Mouse (Mus musculus): ENCODE measurements around the gene Dab1. TPM values are rescaled to one million over a fixed set of nuclear protein-coding genes. Genes with fewer than 3 reads are reported as not detected.

The Dab1 gene
- total RNA-seq, 2 experiments from 2014 or later = 115 to 127 TPM

DNA sequence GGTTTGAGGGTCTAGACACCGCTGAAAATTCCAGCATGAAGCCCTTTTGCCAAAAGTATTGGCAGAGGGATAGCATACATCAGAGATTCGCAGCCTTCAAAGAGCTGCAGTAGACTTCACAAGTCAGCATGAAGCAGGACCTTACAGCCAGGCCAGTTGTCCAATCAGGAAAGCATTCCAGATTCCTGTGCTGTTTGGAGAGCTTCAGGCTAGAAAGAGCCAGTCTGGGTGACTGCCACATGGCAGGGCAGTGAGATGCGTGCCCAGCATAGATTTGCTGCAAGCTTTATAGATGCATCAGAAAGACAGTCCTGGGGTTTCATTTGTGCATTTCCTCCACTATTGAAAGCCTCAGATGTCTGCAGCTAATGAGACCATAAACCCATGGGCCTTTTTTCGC lies 66.0 kb downstream of the Dab1 start:
- intact Hi-C loops (cut with DNase I) = no loop called here
- DNase-seq (ENCODE audit: extremely low spot score in 1 of 2, low spot score in 2 of 2) = no peak

DNA sequence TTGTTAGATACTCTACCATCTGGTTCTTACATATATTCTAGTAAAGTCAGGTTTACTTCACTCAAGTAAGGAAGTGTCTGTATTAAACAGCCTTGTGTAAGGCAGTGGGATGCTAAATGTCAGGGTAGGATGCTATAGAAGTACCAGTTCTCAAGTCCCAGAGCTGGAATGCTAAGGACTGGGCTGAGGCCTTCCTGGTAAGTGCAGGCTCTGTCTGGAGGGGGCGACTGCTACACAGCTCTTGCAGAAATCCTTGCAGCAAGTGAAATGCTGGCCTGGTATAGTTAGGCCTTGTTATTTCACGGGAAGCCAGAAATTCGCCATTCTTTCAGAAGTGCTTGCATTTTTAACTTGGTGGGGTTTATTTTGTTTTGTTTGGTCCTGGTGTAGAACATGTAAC lies 72.6 kb downstream of the Dab1 start:
- intact Hi-C loops (cut with DNase I) = no loop called here
- peak in 1 of 2 experiments; percentile 28 for DNase-seq (ENCODE audit: extremely low spot score in 1 of 2, low spot score in 2 of 2)

DNA sequence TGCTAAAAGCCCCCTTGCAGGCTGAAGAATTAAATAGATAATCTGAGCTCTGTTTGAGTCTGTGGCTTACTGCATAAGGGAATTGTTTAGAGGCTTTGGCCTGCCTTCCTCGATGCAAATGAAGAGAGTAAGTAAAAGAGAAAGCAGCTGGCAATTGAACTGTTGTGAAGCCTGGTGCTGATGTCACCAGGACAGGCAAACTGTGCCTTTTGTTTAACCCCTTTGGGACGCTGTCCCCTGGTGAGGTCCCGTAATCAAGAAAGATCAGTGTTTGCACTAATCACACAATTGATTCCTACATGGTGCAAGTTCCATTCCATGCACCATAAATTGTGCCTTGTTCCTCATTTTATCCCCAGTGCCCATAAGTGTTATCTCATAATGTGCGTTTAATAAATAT lies 80.6 kb downstream of the Dab1 start:
- DNase-seq (ENCODE audit: extremely low spot score in 1 of 2, low spot score in 2 of 2) = no peak
- intact Hi-C loops (cut with DNase I) = no loop called here

DNA sequence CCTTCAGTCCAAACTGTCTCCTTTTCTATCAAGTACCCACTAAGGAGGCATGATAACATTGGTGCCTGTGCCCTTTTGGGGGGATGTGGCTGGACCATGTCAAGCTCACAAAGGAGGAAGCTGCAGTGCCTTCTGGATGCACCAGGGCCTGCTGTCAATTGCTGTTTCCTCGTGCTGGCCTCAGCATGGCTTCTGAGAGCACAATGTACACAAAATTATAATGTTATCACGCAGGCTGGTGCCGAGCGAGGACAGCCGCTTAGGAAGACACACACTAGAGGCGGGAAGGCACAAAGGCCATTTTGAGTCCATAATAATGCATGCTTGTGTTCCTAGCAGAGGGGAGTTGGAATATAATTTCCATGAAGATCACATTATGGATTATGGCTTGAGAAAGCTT lies 81.2 kb downstream of the Dab1 start:
- no peak for DNase-seq (ENCODE audit: extremely low spot score in 1 of 2, low spot score in 2 of 2)
- intact Hi-C loops (cut with DNase I) = no loop called here

DNA sequence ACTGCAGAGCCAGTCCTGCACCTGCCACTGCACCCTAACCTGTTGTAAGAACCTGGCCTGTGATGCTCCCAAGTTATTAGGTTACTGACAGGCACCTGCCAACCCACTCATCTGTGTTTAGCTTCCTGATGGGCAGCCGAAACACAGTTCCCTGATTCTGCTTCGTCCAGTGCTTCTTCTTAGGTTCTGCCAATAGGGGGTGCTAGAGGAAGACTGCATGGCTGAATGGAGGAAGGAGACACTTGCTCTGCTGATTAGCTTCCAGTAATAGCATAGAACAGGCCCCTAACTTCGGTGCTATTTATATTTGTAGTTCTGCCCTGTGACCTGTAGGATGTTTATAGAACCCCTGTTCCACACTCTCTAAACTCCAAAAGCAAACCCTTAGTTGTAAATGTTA lies 83.0 kb downstream of the Dab1 start:
- intact Hi-C loops (cut with DNase I) = no loop called here

DNA sequence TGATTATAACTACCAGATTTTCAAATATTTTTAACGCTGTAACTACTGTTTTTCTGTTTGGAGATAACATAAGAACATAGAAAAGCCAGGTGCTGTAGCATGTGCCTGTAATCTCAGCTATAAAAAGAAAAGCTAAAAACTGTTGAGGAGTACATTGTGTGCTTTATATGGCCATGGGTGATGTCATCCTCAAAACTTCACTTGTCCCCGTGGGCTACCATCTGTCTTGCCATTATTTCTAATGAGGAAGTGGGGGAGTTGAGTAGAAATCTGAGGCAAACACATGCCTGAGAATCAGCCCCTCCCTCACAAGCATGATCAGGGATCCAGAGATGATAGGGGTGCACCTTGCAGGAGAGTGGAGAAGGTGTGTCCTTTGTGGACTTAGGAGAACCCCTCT lies 85.3 kb downstream of the Dab1 start:
- intact Hi-C loops (cut with DNase I) = no loop called here
- DNase-seq (ENCODE audit: extremely low spot score in 1 of 2, low spot score in 2 of 2) = no peak

More for the DNA sequence above, 83.0 kb downstream of the Dab1 start:
- no peak for DNase-seq (ENCODE audit: extremely low spot score in 1 of 2, low spot score in 2 of 2)

DNA sequence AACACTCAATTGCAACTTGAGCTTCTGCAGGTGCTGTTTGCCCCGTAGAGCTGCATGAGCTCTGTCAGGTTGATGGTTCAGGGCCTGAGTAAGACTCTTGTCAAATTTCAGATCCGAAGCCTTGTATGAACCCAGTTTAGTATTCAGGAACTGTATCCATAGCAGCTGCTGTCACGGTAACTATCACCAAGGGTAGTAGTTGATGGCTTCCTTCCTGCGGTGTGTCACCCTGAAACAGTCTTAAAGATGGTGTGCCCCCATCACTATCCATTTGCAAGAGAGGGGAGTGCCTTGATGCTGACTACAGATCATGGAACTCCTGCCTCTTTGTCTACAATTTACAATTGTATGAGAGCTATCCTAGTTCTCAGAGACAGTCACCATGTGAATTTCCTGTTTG lies 87.3 kb downstream of the Dab1 start:
- DNase-seq (ENCODE audit: extremely low spot score in 1 of 2, low spot score in 2 of 2) = no peak
- intact Hi-C loops (cut with DNase I) = no loop called here

DNA sequence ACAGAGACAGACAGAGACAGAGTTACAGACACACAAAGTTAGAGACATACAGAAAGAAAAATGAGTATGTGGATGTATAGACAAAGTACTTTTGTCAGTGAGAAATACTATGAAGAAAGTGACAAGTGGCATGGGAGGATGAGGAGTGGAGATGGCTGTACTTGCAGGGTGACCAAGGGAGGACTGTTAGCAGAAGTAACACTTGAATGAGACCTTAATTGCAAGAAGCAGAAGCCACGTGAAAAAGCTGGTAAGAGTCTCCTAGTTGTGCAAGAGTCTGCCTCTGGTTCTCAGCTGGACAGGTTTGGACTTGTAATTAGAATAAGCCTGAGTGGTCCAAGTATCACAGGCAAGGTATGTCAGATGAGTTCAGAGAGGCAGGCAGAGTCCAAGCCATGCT lies 88.0 kb downstream of the Dab1 start:
- DNase-seq (ENCODE audit: extremely low spot score in 1 of 2, low spot score in 2 of 2) = no peak
- intact Hi-C loops (cut with DNase I) = no loop called here

DNA sequence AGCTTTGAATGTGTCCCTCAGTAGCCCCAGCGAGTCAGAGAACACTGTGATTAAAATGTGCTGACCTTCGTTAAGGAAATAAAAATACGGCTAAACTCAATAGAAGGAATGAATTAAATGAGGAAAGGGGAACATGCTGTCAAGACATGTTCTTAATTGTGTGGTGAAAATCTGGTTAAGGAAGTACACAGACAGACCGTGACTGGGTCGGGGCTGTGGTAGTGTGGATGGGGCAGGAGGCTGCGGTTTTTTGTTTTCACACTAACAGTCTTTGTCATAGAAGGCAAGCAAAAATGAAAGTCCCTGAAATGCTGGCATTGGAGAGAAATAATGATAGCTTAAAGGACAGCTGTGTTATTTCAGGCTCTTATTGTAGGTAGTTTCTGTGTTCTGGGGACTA lies 92.2 kb downstream of the Dab1 start:
- intact Hi-C loops (cut with DNase I) = no loop called here

DNA sequence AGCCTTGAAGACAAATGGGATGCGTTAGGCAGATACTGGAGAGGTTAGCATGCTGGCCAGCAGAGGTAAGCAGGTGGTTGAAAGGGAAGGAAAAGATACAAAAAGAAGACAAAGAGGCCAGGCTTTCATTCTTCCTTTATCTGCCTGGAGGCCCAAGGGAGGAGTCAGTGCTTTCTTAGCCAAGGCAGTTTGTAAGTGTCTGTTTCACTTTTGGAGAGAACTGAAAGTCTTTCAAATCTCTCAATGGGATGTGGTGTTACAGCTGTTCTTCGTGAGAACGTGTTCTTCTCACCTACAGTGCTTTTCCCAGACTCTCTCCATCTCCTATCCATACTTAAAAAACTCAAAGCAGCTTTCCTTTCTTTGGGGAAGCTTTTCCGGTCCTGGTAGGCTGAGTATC lies 94.8 kb downstream of the Dab1 start:
- no peak for DNase-seq (ENCODE audit: extremely low spot score in 1 of 2, low spot score in 2 of 2)
- intact Hi-C loops (cut with DNase I) = no loop called here

More for the DNA sequence above, 92.2 kb downstream of the Dab1 start:
- DNase-seq (ENCODE audit: extremely low spot score in 1 of 2, low spot score in 2 of 2) = no peak

DNA sequence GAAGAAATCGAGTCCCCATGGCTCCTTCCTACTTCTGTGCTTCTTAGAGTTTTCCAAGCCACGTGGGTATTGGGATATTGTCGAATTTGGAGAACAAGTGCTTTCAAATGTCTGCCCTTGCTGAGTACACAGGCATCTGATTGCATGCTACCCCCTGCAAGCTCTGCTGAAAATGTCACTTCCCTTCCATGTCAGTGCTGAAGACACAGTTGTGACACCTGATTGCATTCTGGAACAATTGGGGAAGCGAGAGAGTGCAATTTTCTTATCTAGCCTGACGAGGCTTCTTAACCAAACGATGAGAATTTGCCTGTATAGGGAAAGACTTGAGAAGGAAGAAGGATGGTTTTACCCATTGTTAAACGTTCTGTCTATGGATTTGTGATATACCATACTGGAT lies 95.8 kb downstream of the Dab1 start:
- DNase-seq (ENCODE audit: extremely low spot score in 1 of 2, low spot score in 2 of 2) = no peak
- intact Hi-C loops (cut with DNase I) = no loop called here

DNA sequence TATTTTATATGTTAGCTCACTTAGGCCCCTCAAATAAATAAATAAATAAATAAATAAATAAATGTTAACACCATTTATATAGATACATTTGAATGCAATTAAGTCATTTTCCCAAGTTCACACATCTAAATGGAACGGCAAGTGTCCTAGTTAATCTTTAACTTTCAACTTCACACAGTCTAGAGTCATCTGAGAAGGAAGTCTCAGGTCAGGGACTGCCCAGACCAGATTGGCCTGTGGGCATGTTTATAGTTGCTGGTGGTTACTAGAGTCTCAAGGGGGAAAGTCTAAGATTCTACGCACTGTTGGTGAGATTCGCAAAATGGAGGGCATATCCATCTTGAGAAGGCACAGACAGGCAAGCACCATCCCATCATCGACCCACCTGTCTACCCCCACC lies 96.4 kb downstream of the Dab1 start:
- DNase-seq (ENCODE audit: extremely low spot score in 1 of 2, low spot score in 2 of 2) = no peak
- intact Hi-C loops (cut with DNase I) = no loop called here

DNA sequence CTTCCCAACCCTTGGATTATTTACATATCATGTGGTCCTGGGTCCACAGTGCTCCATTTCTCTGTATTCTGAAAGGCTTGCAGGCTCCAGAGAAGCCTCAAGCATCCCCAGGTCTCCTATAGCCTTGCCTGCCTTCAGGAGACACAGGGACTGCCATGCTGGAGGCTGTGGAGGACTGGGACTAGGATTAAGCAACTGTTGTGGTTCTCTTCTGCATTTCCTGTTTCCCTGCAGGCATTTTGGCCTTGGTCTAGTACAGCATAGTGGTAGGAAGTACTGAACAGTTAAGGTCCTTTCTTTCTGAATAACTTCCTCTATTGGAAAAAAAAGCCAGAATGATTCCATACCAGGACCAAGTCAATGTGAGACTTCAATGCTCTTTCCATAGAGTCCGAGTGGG lies 103.6 kb downstream of the Dab1 start:
- DNase-seq (ENCODE audit: extremely low spot score in 1 of 2, low spot score in 2 of 2) = no peak
- intact Hi-C loops (cut with DNase I) = no loop called here

DNA sequence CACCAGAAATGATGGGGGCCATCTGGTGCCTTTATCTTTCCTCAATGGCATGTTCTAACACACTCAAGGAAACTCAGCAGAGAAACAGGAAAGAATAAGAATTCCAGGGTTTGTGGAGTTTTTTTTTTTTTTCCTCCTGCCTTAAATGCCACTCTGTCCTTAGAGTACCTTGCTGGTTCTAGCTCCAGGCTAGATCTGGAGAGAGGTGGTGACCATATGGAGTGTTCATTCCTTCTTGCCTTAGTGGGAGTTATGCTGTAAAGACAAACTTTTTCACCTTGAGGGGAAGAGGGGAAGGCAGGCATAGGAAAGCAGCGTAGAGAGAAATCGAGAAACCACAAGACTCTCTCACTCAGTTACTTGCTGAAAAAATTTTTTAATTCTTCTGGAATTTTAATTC lies 107.3 kb downstream of the Dab1 start:
- no peak for DNase-seq (ENCODE audit: extremely low spot score in 1 of 2, low spot score in 2 of 2)
- intact Hi-C loops (cut with DNase I) = no loop called here

DNA sequence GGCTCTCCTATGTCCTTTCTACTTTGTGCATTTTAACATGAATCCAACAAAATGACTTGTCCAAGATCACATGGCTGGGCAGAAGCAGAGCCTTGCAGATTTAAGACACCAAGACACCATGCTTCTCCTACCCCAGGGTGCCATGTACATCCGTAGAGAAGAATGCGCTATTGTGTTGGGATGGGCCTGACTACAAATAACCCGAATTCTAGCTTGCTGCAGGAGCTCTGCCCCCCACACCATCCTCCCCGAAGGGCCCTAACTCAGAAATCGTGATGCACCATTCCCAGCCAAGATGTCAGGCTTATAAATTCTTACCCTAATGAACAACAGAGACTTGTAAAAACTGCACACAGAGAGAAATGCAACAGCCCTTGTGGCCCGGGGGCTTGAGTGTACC lies 118.0 kb downstream of the Dab1 start:
- no peak for DNase-seq (ENCODE audit: extremely low spot score in 1 of 2, low spot score in 2 of 2)
- intact Hi-C loops (cut with DNase I) = no loop called here

DNA sequence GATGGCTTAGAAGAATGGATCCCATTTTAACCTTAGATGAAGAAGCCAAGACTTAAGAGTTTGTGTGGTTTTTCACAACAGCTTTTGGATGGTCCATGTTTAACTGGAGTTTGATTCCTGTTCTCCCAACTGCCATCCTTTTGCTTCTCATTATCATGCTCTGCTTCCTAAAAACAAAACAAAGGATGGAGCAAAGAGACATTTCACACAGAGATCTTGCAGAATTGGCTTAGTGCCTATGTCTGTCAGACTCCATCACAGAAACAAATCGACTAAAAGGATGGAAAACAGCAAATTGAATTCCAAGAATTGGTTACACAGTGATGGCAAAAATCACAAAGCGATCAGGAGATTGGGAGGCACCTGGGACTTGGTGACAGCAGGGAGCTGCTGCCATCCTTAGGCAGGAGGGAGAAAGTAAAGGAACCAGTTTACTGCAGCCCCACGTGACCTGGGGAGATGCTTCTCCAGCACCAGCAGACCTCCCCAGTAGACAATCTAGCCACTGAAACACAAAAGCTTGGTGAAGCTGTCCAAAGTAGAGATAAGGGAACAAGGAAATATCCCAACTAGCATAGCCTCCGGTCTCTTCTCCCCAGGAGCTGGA lies 132.2 kb downstream of the Dab1 start:
- intact Hi-C loops (cut with DNase I) = no loop called here
- DNase-seq (ENCODE audit: extremely low spot score in 1 of 2, low spot score in 2 of 2) = no peak

DNA sequence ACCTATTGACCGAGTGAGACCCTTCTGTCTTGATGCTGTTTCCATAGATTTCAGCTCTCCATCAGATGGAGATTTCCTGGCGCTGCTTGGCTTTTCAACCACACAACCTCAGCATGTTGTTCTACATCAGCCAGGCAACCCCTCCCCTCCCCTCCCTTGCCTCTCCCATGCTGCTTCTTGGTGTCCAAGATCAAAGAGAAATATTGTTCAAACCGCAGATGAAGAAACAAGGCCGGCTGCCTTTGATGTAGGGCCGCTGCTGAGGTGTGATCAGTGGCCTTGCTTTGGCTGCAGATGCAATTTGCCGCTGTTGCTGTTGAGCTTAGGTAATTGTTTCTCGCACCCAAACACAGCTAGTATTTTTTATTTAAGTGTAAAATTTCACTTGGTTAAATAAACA lies 135.4 kb downstream of the Dab1 start:
- intact Hi-C loops (cut with DNase I) = no loop called here
- no peak for DNase-seq (ENCODE audit: extremely low spot score in 1 of 2, low spot score in 2 of 2)

DNA sequence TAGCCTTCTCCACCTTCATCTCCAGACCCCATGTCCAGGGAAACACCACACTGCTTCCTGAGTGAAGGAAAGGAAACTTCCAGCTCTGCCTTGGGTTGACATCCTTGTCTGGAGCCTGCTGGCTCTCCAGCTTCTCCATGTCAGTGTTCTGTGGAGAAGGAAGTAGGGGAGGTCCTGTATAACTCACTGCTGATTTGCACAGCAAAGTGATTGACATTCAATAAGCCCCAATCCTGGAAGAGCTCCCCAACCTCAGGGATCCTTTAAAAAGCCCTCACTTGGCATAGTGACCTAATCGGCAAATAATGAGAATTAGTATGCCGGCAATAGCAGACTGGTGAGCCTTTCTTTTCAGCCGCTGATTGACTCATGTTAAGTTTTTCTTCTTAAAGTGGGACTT lies 138.1 kb downstream of the Dab1 start:
- intact Hi-C loops (cut with DNase I) = no loop called here
- DNase-seq (ENCODE audit: extremely low spot score in 1 of 2, low spot score in 2 of 2) = no peak

DNA sequence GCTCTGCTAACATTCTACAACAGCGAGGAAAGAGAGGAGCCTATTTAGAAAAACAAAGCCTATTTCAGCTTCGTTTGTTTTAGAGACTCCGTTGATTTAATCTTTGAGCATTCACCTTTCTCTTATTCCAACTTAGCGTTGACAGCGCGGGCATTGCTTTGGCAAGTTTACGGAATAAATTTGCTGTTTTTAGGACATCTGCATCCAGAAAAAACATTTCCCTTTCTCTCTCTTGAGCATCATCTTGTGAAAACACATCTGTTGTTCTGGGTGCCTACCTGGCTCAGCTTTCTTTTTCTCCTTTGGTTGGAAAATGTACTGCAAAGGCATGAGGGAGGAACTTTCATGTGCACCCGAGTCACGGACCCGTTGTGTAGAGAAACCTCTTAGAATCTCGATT lies 143.3 kb downstream of the Dab1 start:
- no peak for DNase-seq (ENCODE audit: extremely low spot score in 1 of 2, low spot score in 2 of 2)

DNA sequence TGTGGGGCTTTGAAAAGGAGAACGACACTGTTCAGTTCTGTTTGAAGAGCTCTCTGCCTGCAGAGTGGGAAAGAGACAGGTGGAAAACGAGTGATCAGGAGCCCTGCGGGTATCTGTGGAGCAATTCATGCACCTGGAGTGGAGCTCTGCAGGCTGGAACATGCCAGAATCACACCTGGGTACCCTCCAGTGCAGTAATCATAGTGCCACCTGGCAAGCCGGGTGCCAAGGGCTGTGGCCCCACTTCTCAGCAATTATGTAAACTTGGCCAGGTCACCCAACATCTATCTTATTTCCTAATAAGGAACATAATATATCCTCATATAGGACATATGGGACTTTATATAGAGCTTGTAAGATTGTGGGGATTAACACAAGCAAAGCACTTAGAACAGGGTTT lies 156.6 kb downstream of the Dab1 start:
- intact Hi-C loops (cut with DNase I) = no loop called here
- DNase-seq (ENCODE audit: extremely low spot score in 1 of 2, low spot score in 2 of 2) = no peak

More for the DNA sequence above, 143.3 kb downstream of the Dab1 start:
- intact Hi-C loops (cut with DNase I) = no loop called here

DNA sequence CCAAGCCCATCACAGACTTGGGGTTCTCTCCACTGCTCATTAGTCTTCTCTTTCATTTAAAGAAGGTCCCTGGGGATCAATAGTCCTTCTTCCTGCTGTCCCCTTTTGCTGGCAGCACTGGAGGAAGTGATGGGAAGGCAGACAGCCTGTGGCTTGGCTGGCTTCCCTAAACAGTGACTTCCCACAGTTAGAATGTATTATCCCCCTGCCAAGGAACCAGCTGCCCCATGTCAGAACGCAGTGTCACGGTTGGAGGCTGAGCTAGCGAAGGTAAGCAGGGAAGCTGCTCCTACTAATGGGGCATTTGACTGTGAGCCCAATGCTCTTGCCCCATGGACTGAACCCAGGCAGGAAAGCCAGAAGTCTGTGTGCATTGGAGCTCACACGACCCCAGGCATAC lies 162.2 kb downstream of the Dab1 start:
- intact Hi-C loops (cut with DNase I) = no loop called here
- DNase-seq (ENCODE audit: extremely low spot score in 1 of 2, low spot score in 2 of 2) = no peak

All from left cerebral cortex, postnatal 10 days (tissue).